Mouse (Mus musculus) right cerebral cortex, postnatal 4 days (tissue): ENCODE data around the gene Vmn2r20.
A peak's percentile ranks its signal among the peaks of the same experiment; 100 is the strongest.
"Not testable (repeated sequence)": the region's sequence is repeated elsewhere in the genome, so short reads cannot be mapped to it uniquely, and the experiment has no call there.

Source experiments
- DNase-seq: peaks from one replicate; pipeline ENCODE4 v3.0.0-alpha.2; 2022

Gene Vmn2r20

GRCm38 (mm10) chr6:123418016-123418415 is at the start of gene Vmn2r20:
Gene Vmn2r20 (minus strand): TSS chr6:123418116.
- DNase-seq = not testable (repeated sequence)

GRCm38 (mm10) chr6:123424413-123424812 is 6.5 kb upstream of the Vmn2r20 start:
- DNase-seq = not testable (repeated sequence)

GRCm38 (mm10) chr6:123406918-123407665 is 10.8 kb downstream of the Vmn2r20 start:
- not testable (repeated sequence) for DNase-seq

GRCm38 (mm10) chr6:123388824-123389223 is 29.1 kb downstream of the Vmn2r20 start:
- not testable (repeated sequence) for DNase-seq

- no peak for DNase-seq
Observed at GRCm38 (mm10) chr6:123346141-123346540, 71.8 kb downstream of the Vmn2r20 start.

GRCm38 (mm10) chr6:123340093-123340492 is 77.8 kb downstream of the Vmn2r20 start:
- DNase-seq = peak; percentile 1

- DNase-seq = no peak
Observed at GRCm38 (mm10) chr6:123332503-123332902, 85.4 kb downstream of the Vmn2r20 start.
